Comparison of ENCODE assay signal across 19 mouse cellular contexts in genomic region chr5:113467072-113467471, GRCm38 (mm10). TPM values are rescaled to one million over a fixed set of nuclear protein-coding genes. Genes with fewer than 3 reads are reported as not detected.
A peak's percentile ranks its signal among the peaks of the same experiment; 100 is the strongest.
DNase-seq lines count a peak whose midpoint lies in the region; ATAC-seq and TF ChIP-seq lines count a peak whose summit lies in the region.
"Had no signal": no experiment of that assay in that cellular context is flagged by ENCODE, and none has a peak within 500 bp of the region (broad histone marks: within the 10 kb centered on the region; RNA-seq: fewer than 3 reads in every experiment).

No protein-coding gene starts in this region.

- ATAC-seq in forebrain, postnatal 0 days = peak; percentile 50; the same call in 1 of the 2 replicates
- no peak for ATAC-seq in forebrain, embryonic 13.5 days
- no peak for ATAC-seq in midbrain, embryonic 11.5 days (ENCODE audit: low FRiP score)
- no peak for ATAC-seq in midbrain, postnatal 0 days (ENCODE audit: low FRiP score)
- ATAC-seq in embryonic facial prominence, embryonic 13.5 days (ENCODE audit: insufficient number of reproducible peaks, insufficient read depth, low FRiP score, low TSS enrichment, low read depth) = no peak
- ATAC-seq: inflammation-experienced regulatory T-cells, adult 6 months; liver, embryonic 12.5 days had no signal

- no peak overlapping the region for H3K27ac ChIP-seq in forebrain, postnatal 0 days (ENCODE audit: low read depth, low read length)
- no peak overlapping the region for H3K27ac ChIP-seq in forebrain, embryonic 13.5 days
- H3K27ac ChIP-seq in midbrain, embryonic 11.5 days (ENCODE audit: low read depth, low read length) = no peak overlapping the region
- H3K27ac ChIP-seq in midbrain, postnatal 0 days (ENCODE audit: low read depth, low read length) = no peak overlapping the region
- H3K27ac ChIP-seq in embryonic facial prominence, embryonic 13.5 days = peak overlapping the region; percentile 92
- H3K27ac ChIP-seq: gastrocnemius, adult 2 months; hindbrain, embryonic 12.5 days; liver, embryonic 12.5 days had no signal

- H3K9me3 ChIP-seq in forebrain, postnatal 0 days (ENCODE audit: low read length) = no peaks in the 10 kb centered on the region
- H3K9me3 ChIP-seq in forebrain, embryonic 13.5 days (replicated peaks) = no peaks in the 10 kb centered on the region
- no peaks in the 10 kb centered on the region for H3K9me3 ChIP-seq in midbrain, embryonic 11.5 days (ENCODE audit: control insufficient read depth, low read length)
- H3K9me3 ChIP-seq in midbrain, postnatal 0 days (ENCODE audit: low read length) = no peaks in the 10 kb centered on the region
- H3K9me3 ChIP-seq in embryonic facial prominence, embryonic 13.5 days = no peaks in the 10 kb centered on the region
- H3K9me3 ChIP-seq: hindbrain, embryonic 12.5 days; liver, embryonic 12.5 days; megakaryocyte, embryonic 14.5 days had no signal

- no peaks in the 10 kb centered on the region for H3K36me3 ChIP-seq in forebrain, postnatal 0 days (ENCODE audit: insufficient read depth)
- H3K36me3 ChIP-seq in forebrain, embryonic 13.5 days (ENCODE audit: poor library complexity, severe bottlenecking) = no peaks in the 10 kb centered on the region
- no peaks in the 10 kb centered on the region for H3K36me3 ChIP-seq in midbrain, embryonic 11.5 days (ENCODE audit: control insufficient read depth, insufficient read depth, low read length)
- no peaks in the 10 kb centered on the region for H3K36me3 ChIP-seq in midbrain, postnatal 0 days (ENCODE audit: insufficient read depth, low read length)
- H3K36me3 ChIP-seq in embryonic facial prominence, embryonic 13.5 days = no peaks in the 10 kb centered on the region
- H3K36me3 ChIP-seq: hindbrain, embryonic 12.5 days; liver, embryonic 12.5 days had no signal

- peaks cover 8% of the 10 kb centered on the region; the same call in 1 of the 2 replicates for H3K27me3 ChIP-seq in forebrain, postnatal 0 days (ENCODE audit: insufficient read depth, low read length)
- peaks cover 14% of the 10 kb centered on the region for H3K27me3 ChIP-seq in forebrain, embryonic 13.5 days
- no peaks in the 10 kb centered on the region for H3K27me3 ChIP-seq in midbrain, embryonic 11.5 days (ENCODE audit: control insufficient read depth, insufficient read depth, low read length)
- no peaks in the 10 kb centered on the region for H3K27me3 ChIP-seq in midbrain, postnatal 0 days (ENCODE audit: insufficient read depth, low read length)
- H3K27me3 ChIP-seq in embryonic facial prominence, embryonic 13.5 days = peaks cover 18% of the 10 kb centered on the region

- no peak for TF ChIP-seq CTCF in forebrain, postnatal 0 days (IDR thresholded peaks at IDR 0.05; ENCODE audit: low read depth)
- TF ChIP-seq CTCF in midbrain, postnatal 0 days (IDR thresholded peaks at IDR 0.05) = no peak

- no peak overlapping the region for H3K9ac ChIP-seq in forebrain, postnatal 0 days
- no peak overlapping the region for H3K9ac ChIP-seq in forebrain, embryonic 13.5 days
- H3K9ac ChIP-seq in midbrain, embryonic 11.5 days (ENCODE audit: low read length) = no peak overlapping the region
- H3K9ac ChIP-seq in midbrain, postnatal 0 days (replicated peaks; ENCODE audit: low read length, poor library complexity, severe bottlenecking) = no peak overlapping the region
- no peak overlapping the region for H3K9ac ChIP-seq in embryonic facial prominence, embryonic 13.5 days
- H3K9ac ChIP-seq: hindbrain, embryonic 12.5 days; liver, embryonic 12.5 days had no signal

- WGBS in forebrain, postnatal 0 days = 13% methylated on average over 4 of the region's 4 CpGs
- 10% methylated on average over 4 of the region's 4 CpGs for WGBS in forebrain, embryonic 13.5 days
- WGBS in midbrain, embryonic 11.5 days = 18% methylated on average over 4 of the region's 4 CpGs
- WGBS in midbrain, postnatal 0 days = 18% methylated on average over 4 of the region's 4 CpGs
- 25% methylated on average over 4 of the region's 4 CpGs for WGBS in embryonic facial prominence, embryonic 13.5 days

- peaks cover 3% of the 10 kb centered on the region; the same call in 1 of the 2 replicates for H3K4me1 ChIP-seq in forebrain, postnatal 0 days (ENCODE audit: insufficient read depth)
- H3K4me1 ChIP-seq in forebrain, embryonic 13.5 days = peaks cover 31% of the 10 kb centered on the region
- H3K4me1 ChIP-seq in midbrain, embryonic 11.5 days (ENCODE audit: control insufficient read depth, insufficient read depth, low read length) = peaks cover 30% of the 10 kb centered on the region
- H3K4me1 ChIP-seq in midbrain, postnatal 0 days (ENCODE audit: insufficient read depth, low read length) = peaks cover 19% of the 10 kb centered on the region; the same call in 1 of the 2 replicates
- peaks cover 59% of the 10 kb centered on the region for H3K4me1 ChIP-seq in embryonic facial prominence, embryonic 13.5 days
- H3K4me1 ChIP-seq: liver, embryonic 12.5 days; megakaryocyte, embryonic 14.5 days had no signal

- H3K4me2 ChIP-seq in forebrain, postnatal 0 days (ENCODE audit: low read depth) = no peak overlapping the region
- H3K4me2 ChIP-seq in forebrain, embryonic 13.5 days = no peak overlapping the region
- H3K4me2 ChIP-seq in midbrain, embryonic 11.5 days = no peak overlapping the region
- H3K4me2 ChIP-seq in midbrain, postnatal 0 days (ENCODE audit: low read depth, low read length, poor library complexity, severe bottlenecking) = no peak overlapping the region
- H3K4me2 ChIP-seq in embryonic facial prominence, embryonic 13.5 days = peak overlapping the region; percentile 51
- H3K4me2 ChIP-seq: hindbrain, embryonic 12.5 days; liver, embryonic 12.5 days had no signal

- DNase-seq in forebrain, postnatal 0 days = no peak
- peak; percentile 89 for DNase-seq in midbrain, embryonic 11.5 days (ENCODE audit: low spot score, missing footprints)
- no peak for DNase-seq in midbrain, postnatal 0 days (ENCODE audit: low spot score)
- no peak for DNase-seq in left cerebral cortex, adult 9 months (ENCODE audit: low spot score in 2 of 2)
- no peak for DNase-seq in frontal cortex, postnatal 10 days (ENCODE audit: low spot score in 2 of 2)
- DNase-seq: cerebellum, adult 9-10 months; gastrocnemius, adult 2 months; heart, postnatal 10 days; left cerebral cortex, postnatal 4 days; lung, adult 2 months; right cerebral cortex, postnatal 25 days; thymus, postnatal 4 days had no signal

- H3K4me3 ChIP-seq in forebrain, postnatal 0 days (ENCODE audit: low read depth, low read length) = no peak overlapping the region
- H3K4me3 ChIP-seq in forebrain, embryonic 13.5 days = no peak overlapping the region
- no peak overlapping the region for H3K4me3 ChIP-seq in midbrain, embryonic 11.5 days (ENCODE audit: low read depth, low read length)
- H3K4me3 ChIP-seq in midbrain, postnatal 0 days (ENCODE audit: low read depth, low read length) = no peak overlapping the region
- no peak overlapping the region for H3K4me3 ChIP-seq in embryonic facial prominence, embryonic 13.5 days
- H3K4me3 ChIP-seq: gastrocnemius, adult 2 months; hindbrain, embryonic 12.5 days; liver, embryonic 12.5 days; megakaryocyte, embryonic 14.5 days; myocyte had no signal

RNA-seq across cellular contexts. Expression of gene Wscd2, which starts 23.1 kb away (rescaled TPM):
- 24.4 and 25.1 TPM in 2 replicates for total RNA-seq in forebrain, postnatal 0 days (2014; rRNA removed)
- 8.1 and 10.2 TPM in 2 replicates for polyA plus RNA-seq in forebrain, postnatal 0 days (2015; fragmentation: Nextera tagmentation; extraction: Ambion mirVana)
- 4.7 and 6.9 TPM in 2 replicates for polyA plus RNA-seq in forebrain, embryonic 13.5 days (2015; fragmentation: Nextera tagmentation; extraction: Ambion mirVana)
- 8.0 and 9.1 TPM in 2 replicates for polyA plus RNA-seq in midbrain, embryonic 11.5 days (2014; fragmentation: Nextera tagmentation; extraction: Ambion mirVana)
- total RNA-seq in midbrain, postnatal 0 days (2014; rRNA removed) = 26.4 and 28.8 TPM in 2 replicates
- polyA plus RNA-seq in midbrain, postnatal 0 days (2015; fragmentation: Nextera tagmentation; extraction: Ambion mirVana) = 11.7 and 13.2 TPM in 2 replicates
- polyA plus RNA-seq in embryonic facial prominence, embryonic 13.5 days (2015; fragmentation: Nextera tagmentation; extraction: Ambion mirVana) = 12.5 and 14.6 TPM in 2 replicates
- polyA plus RNA-seq: myocyte had no signal
